Mouse (Mus musculus): ENCODE results near the gene Pdzd4. TPM values are rescaled to one million over a fixed set of nuclear protein-coding genes. Genes with fewer than 3 reads are reported as not detected.

Gene Pdzd4
- polyA plus RNA-seq, 1 experiment from 2014 or later, result 4.7 TPM

- no peaks in the 10 kb centered on the region for H3K9me3 ChIP-seq
- H3K4me1 ChIP-seq (replicated peaks), result peaks cover 5% of the 10 kb centered on the region
- H3K27ac ChIP-seq, result no peak overlapping the region
- no peak for ATAC-seq
- no peak overlapping the region for H3K4me2 ChIP-seq (replicated peaks)
- H3K4me3 ChIP-seq (replicated peaks), result no peak overlapping the region
- no peaks in the 10 kb centered on the region for H3K36me3 ChIP-seq
- H3K9ac ChIP-seq (replicated peaks), result no peak overlapping the region
- WGBS, result 55% methylated on average over 3 of the region's 3 CpGs
- H3K27me3 ChIP-seq, result no peaks in the 10 kb centered on the region
Measured at GRCm38 (mm10) chrX:73816596-73817314, 8.0 kb downstream of the Pdzd4 start.

DNA sequence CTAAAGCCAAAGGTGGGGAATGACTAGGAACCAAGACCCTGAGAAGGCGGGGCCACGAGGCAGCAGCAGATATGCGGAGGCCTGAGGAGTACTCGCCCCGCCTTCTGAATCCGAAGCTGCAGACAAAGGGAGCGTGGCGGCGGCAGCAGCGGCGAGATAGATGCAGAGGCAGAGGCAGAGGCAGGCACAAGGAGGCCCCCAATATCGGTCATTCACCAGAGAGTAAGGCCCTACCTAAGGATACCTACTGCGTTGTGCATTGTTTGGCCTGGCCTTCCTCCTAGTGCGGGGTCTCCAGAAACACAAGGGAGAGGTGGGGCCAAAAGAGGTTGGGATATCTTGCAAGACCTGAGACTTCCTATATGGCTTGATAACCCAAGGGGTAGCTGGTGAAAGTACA is 9.7 kb downstream of the Pdzd4 start:
- H3K27me3 ChIP-seq, result no peaks in the 10 kb centered on the region
- no peaks in the 10 kb centered on the region for H3K9me3 ChIP-seq
- H3K4me2 ChIP-seq (replicated peaks), result peak overlapping the region; percentile 49
- H3K36me3 ChIP-seq, result no peaks in the 10 kb centered on the region
- H3K9ac ChIP-seq (replicated peaks), result peak overlapping the region; percentile 63
- 12% methylated on average over 14 of the region's 14 CpGs for WGBS
- no peaks in the 10 kb centered on the region; the same call in 1 of the 2 replicates for H3K4me1 ChIP-seq (replicated peaks)
- peak overlapping the region; percentile 81 for H3K27ac ChIP-seq
- peak overlapping the region; percentile 32 for H3K4me3 ChIP-seq (replicated peaks)
- peak; percentile 89 for ATAC-seq

DNA sequence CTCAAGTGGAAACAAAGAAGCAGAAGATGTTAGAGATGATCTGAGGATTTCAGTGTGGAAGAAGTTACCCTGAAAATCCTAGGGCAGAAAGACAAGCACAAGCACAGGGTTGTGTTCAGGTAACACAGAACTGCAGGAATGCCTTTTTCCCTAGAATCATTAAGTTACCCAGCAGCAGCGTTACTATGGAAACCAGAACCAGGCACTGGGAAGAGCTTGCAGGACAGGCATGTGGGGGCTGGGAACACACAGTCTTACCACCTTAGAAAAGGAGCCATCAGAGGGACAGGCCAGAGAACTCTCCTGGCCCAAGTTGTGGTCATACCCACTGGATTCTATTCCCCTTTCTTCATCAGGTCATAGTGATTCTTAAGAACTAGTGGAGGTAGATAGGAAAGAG is 19.0 kb downstream of the Pdzd4 start:
- no peaks in the 10 kb centered on the region for H3K9me3 ChIP-seq
- no peaks in the 10 kb centered on the region for H3K36me3 ChIP-seq
- H3K4me1 ChIP-seq (replicated peaks), result peaks cover 8% of the 10 kb centered on the region
- H3K9ac ChIP-seq (replicated peaks), result no peak overlapping the region
- no peak overlapping the region for H3K27ac ChIP-seq
- 0 out of 2 replicates have a peak, but pooled peaks have one; percentile 56 for ATAC-seq
- no peak overlapping the region for H3K4me3 ChIP-seq (replicated peaks)
- no peaks in the 10 kb centered on the region for H3K27me3 ChIP-seq
- WGBS, result 56% methylated on average over 1 of the region's 1 CpGs
- H3K4me2 ChIP-seq (replicated peaks), result no peak overlapping the region

- no peak overlapping the region for H3K27ac ChIP-seq
- H3K4me2 ChIP-seq (replicated peaks), result no peak overlapping the region
- peaks cover 16% of the 10 kb centered on the region for H3K36me3 ChIP-seq
- no peaks in the 10 kb centered on the region for H3K4me1 ChIP-seq (replicated peaks)
- H3K27me3 ChIP-seq, result no peaks in the 10 kb centered on the region
- H3K9ac ChIP-seq (replicated peaks), result no peak overlapping the region
- peak; percentile 75 for ATAC-seq
- 38% methylated on average over 9 of the region's 9 CpGs for WGBS
- H3K4me3 ChIP-seq (replicated peaks), result no peak overlapping the region
- no peaks in the 10 kb centered on the region for H3K9me3 ChIP-seq
Measured at GRCm38 (mm10) chrX:73798502-73798901, 26.3 kb downstream of the Pdzd4 start.

DNA sequence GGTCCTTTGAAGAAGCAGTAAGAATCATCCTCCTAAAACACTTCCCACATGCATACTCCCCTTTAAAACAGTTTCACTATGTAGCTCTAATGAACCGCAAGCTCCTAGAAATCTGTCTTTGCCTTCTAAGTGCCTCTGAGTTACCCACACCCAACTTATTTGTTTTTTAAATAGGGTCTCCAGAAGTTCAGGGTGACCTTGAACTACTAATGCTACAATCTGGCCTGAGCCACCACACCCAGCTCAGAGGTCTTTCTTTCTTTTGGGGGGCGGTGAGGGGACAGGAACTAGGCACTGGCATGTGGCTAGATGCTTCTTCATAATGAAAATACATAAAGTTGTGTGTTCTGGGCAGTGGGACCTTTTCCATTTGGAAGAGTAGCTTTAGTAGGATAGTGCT is 27.3 kb downstream of the Pdzd4 start:
- H3K9me3 ChIP-seq, result no peaks in the 10 kb centered on the region
- ATAC-seq, result no peak
- H3K36me3 ChIP-seq, result peaks cover 16% of the 10 kb centered on the region
- H3K4me2 ChIP-seq (replicated peaks), result no peak overlapping the region
- no peak overlapping the region for H3K9ac ChIP-seq (replicated peaks)
- no peak overlapping the region for H3K4me3 ChIP-seq (replicated peaks)
- H3K4me1 ChIP-seq (replicated peaks), result no peaks in the 10 kb centered on the region
- H3K27ac ChIP-seq, result no peak overlapping the region
- H3K27me3 ChIP-seq, result no peaks in the 10 kb centered on the region
- 84% methylated on average over 2 of the region's 2 CpGs for WGBS

DNA sequence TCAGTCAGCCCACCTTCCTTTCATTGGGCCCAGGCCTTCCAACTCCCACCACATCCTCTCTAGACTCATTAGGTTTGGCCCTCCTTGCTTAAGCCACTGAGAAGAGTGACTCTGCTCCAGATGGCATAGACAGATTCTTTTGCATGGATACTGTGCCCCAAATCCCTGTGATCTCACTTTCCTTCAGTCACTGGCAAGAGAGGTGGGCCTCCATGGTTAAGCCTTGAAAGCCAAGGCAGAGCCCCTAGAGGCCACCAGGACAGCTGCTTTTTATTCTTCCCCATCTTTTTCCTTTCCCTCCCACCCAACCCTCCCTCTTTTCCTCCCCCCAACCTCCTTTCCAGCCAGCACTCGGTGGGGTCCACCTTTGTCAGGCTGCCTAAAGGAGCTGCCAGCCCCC is 31.3 kb downstream of the Pdzd4 start:
- Histone ChIP-seq H3K4me3 (replicated peaks) (no peak overlapping the region), H3K9me3 (no peaks in the 10 kb centered on the region), H3K36me3 (peaks cover 22% of the 10 kb centered on the region), H3K4me2 (replicated peaks) (no peak overlapping the region), H3K27ac (no peak overlapping the region), H3K9ac (replicated peaks) (no peak overlapping the region), H3K27me3 (no peaks in the 10 kb centered on the region), H3K4me1 (replicated peaks) (peaks cover 5% of the 10 kb centered on the region)
- ATAC-seq, result no peak
- no CpG with 5 or more reads among the region's 1 CpGs for WGBS

GRCm38 (mm10) chrX:73793039-73793438 is 31.7 kb downstream of the Pdzd4 start:
- peaks cover 10% of the 10 kb centered on the region for H3K4me1 ChIP-seq (replicated peaks)
- peaks cover 22% of the 10 kb centered on the region for H3K36me3 ChIP-seq
- no peak overlapping the region for H3K27ac ChIP-seq
- ATAC-seq, result no peak
- no peak overlapping the region for H3K4me3 ChIP-seq (replicated peaks)
- no peak overlapping the region for H3K9ac ChIP-seq (replicated peaks)
- H3K27me3 ChIP-seq, result no peaks in the 10 kb centered on the region
- H3K9me3 ChIP-seq, result no peaks in the 10 kb centered on the region
- H3K4me2 ChIP-seq (replicated peaks), result no peak overlapping the region

DNA sequence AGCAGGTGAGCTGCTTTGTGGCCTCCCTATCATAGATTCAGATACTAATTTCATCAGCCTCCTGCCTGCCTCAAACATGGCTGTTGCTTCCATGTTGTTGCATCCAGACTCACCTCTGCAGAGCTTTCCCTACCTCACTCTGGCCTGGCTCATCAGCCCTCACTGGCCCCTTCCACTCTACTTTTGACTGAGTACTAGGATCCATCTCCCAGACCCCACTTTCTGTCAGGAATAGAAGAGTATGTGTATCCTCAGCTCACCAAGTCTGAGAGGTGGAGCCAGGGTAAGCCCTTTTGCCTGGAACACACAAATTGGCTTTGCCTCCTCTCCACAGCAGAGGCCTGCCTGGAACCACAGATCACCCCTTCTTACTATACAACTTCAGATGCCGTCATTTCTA is 36.3 kb downstream of the Pdzd4 start:
- no peak for ATAC-seq
- Histone ChIP-seq H3K4me3 (replicated peaks) (peak overlapping the region; percentile 58), H3K4me1 (replicated peaks) (peaks cover 29% of the 10 kb centered on the region), H3K4me2 (replicated peaks) (peak overlapping the region; percentile 63), H3K9me3 (no peaks in the 10 kb centered on the region), H3K36me3 (0 out of 2 replicates have a peak, but pooled peaks cover 6% of the 10 kb centered on the region), H3K27me3 (no peaks in the 10 kb centered on the region), H3K9ac (replicated peaks) (0 out of 2 replicates have a peak overlapping the region, but pooled peaks have one; percentile 80), H3K27ac (no peak overlapping the region)
- WGBS, result 89% methylated on average over 1 of the region's 1 CpGs

GRCm38 (mm10) chrX:73787225-73787558 is 37.6 kb downstream of the Pdzd4 start:
- H3K36me3 ChIP-seq, result 0 out of 2 replicates have a peak, but pooled peaks cover 6% of the 10 kb centered on the region
- peak; percentile 65 for ATAC-seq
- 18% methylated on average over 22 of the region's 22 CpGs for WGBS

GRCm38 (mm10) chrX:73786364-73787224 is 38.2 kb downstream of the Pdzd4 start, which contains the start of the genes Idh3g and Ssr4:
Idh3g (minus strand) TSS chrX:73786897.
Ssr4 (plus strand) TSS chrX:73787028.
- H3K4me3 ChIP-seq (replicated peaks), result peak within 1 kb of the TSS; percentile 58
- 28% methylated on average over 52 of the region's 52 CpGs for WGBS
- no peaks in the 10 kb centered on the region for H3K9me3 ChIP-seq
- peak within 1 kb of the TSS; percentile 63 for H3K4me2 ChIP-seq (replicated peaks)
- peaks cover 10% of the 10 kb centered on the region for H3K36me3 ChIP-seq
- H3K9ac ChIP-seq (replicated peaks), result peak within 1 kb of the TSS; percentile 80
- peaks cover 29% of the 10 kb centered on the region for H3K4me1 ChIP-seq (replicated peaks)
- ATAC-seq, result peak; percentile 98
- H3K27me3 ChIP-seq, result no peaks in the 10 kb centered on the region
- peak within 1 kb of the TSS; percentile 87 for H3K27ac ChIP-seq

More at GRCm38 (mm10) chrX:73787225-73787558, 37.6 kb downstream of the Pdzd4 start:
- Histone ChIP-seq H3K4me3 (replicated peaks) (peak overlapping the region; percentile 58), H3K4me1 (replicated peaks) (peaks cover 29% of the 10 kb centered on the region), H3K4me2 (replicated peaks) (peak overlapping the region; percentile 63), H3K27me3 (no peaks in the 10 kb centered on the region), H3K9me3 (no peaks in the 10 kb centered on the region), H3K27ac (peak overlapping the region; percentile 87), H3K9ac (replicated peaks) (peak overlapping the region; percentile 80)

- H3K27me3 ChIP-seq, result no peaks in the 10 kb centered on the region
- no peak for ATAC-seq
- peaks cover 19% of the 10 kb centered on the region for H3K36me3 ChIP-seq
- peak overlapping the region; percentile 69 for H3K9ac ChIP-seq (replicated peaks)
- H3K27ac ChIP-seq, result peak overlapping the region; percentile 85; the same call in 1 of the 2 replicates
- peak overlapping the region; percentile 58 for H3K4me3 ChIP-seq (replicated peaks)
- H3K4me1 ChIP-seq (replicated peaks), result peaks cover 29% of the 10 kb centered on the region
- H3K9me3 ChIP-seq, result no peaks in the 10 kb centered on the region
- peak overlapping the region; percentile 62 for H3K4me2 ChIP-seq (replicated peaks)
Measured at GRCm38 (mm10) chrX:73785666-73786065, 39.1 kb downstream of the Pdzd4 start.

GRCm38 (mm10) chrX:73782227-73782626 is 42.5 kb downstream of the Pdzd4 start:
- Histone ChIP-seq H3K27ac (no peak overlapping the region), H3K9me3 (no peaks in the 10 kb centered on the region), H3K36me3 (peaks cover 47% of the 10 kb centered on the region), H3K4me3 (replicated peaks) (no peak overlapping the region), H3K27me3 (no peaks in the 10 kb centered on the region), H3K9ac (replicated peaks) (no peak overlapping the region), H3K4me2 (replicated peaks) (no peak overlapping the region), H3K4me1 (replicated peaks) (peaks cover 14% of the 10 kb centered on the region)
- WGBS, result 91% methylated on average over 3 of the region's 3 CpGs
- ATAC-seq, result no peak

Measured in midbrain, embryonic 13.5 days (tissue).